Mouse (Mus musculus) heart, postnatal 0 days (tissue): ENCODE results near the gene Ccdc78. TPM values are rescaled to one million over a fixed set of nuclear protein-coding genes. Genes with fewer than 3 reads are reported as not detected.

Source experiments
- ATAC-seq: fragments of 200-750 bp; cut with Nextera tagmentation; 2 replicates; pipeline ENCODE4 v1.8.0; 2017; ENCODE audit warnings: low read depth, moderate number of reproducible peaks, moderate library complexity; ENCODE audit not compliant: insufficient read depth
- DNase-seq: peaks from one replicate; pipeline ENCODE4 v3.0.0-alpha.2; 2016; ENCODE audit warnings: low spot score
- H3K27ac ChIP-seq: fragments of 300-500 bp; sonication (generic); 2 replicates; pipeline ENCODE4 v1.5.1; 2014; ENCODE audit warnings: low read depth, mild to moderate bottlenecking
- H3K27me3 ChIP-seq: fragments of 300-500 bp; sonication (generic); 2 replicates; pipeline ENCODE4 v1.6.1; 2014; ENCODE audit warnings: low read length, mixed read lengths; ENCODE audit not compliant: control insufficient read depth, insufficient read depth
- H3K36me3 ChIP-seq: fragments of 300-500 bp; sonication (generic); replicated peaks from 2 replicates; pipeline ENCODE4 v1.6.1; 2014; ENCODE audit warnings: low read length, mixed read lengths; ENCODE audit not compliant: control insufficient read depth, insufficient read depth
- H3K4me1 ChIP-seq: fragments of 300-500 bp; sonication (generic); 2 replicates; pipeline ENCODE4 v1.6.1; 2014; ENCODE audit warnings: antibody characterized with exemption; ENCODE audit not compliant: control insufficient read depth, insufficient read depth
- H3K4me2 ChIP-seq: fragments of 300-500 bp; sonication (generic); 2 replicates; pipeline ENCODE4 v1.6.1; 2014; ENCODE audit warnings: low read depth, mild to moderate bottlenecking, low read length, moderate library complexity
- H3K4me3 ChIP-seq: fragments of 300-500 bp; sonication (generic); 2 replicates; pipeline ENCODE4 v1.5.1; 2014; ENCODE audit warnings: low read depth, low read length
- H3K9ac ChIP-seq: fragments of 300-500 bp; sonication (generic); replicated peaks from 2 replicates; pipeline ENCODE4 v1.6.1; 2014; ENCODE audit warnings: low read depth, low read length, mixed read lengths
- H3K9me3 ChIP-seq: fragments of 300-500 bp; sonication (generic); replicated peaks from 2 replicates; pipeline ENCODE4 v1.6.1; 2016; ENCODE audit warnings: low read length; ENCODE audit not compliant: control insufficient read depth
- CTCF ChIP-seq: IDR thresholded peaks from 2 replicates; pipeline ENCODE4 v1.5.1; 2016; ENCODE audit warnings: antibody characterized with exemption, control low read depth, low read depth
- EP300 ChIP-seq: IDR thresholded peaks from 2 replicates; pipeline ENCODE4 v1.6.1; 2016; ENCODE audit warnings: antibody characterized with exemption, low read depth
- WGBS: fragments of 180-500 bp; shearing (Covaris S2); extraction: QIAGEN DNeasy Blood & Tissue Kit; methylation state at CpG from one replicate; pipeline ENCODE4 v1.1.7; 2014; 5-methylcytosine and 5-hydroxymethylcytosine counted together
- polyA plus RNA-seq: library from polyadenylated mRNA; unstranded; fragments of >200 nt; fragmentation: Nextera tagmentation; extraction: Ambion mirVana; gene quantifications from 2 replicates; pipeline ENCODE4 v1.2.1, GENCODE M21; 2015
- total RNA-seq: library from RNA; depleted of rRNA; stranded (reverse); fragments of >200 nt; gene quantifications from 2 replicates; pipeline ENCODE4 v1.2.3, GENCODE M21; 2014; ENCODE audit warnings: low replicate concordance

Ccdc78 gene
- total and polyA plus RNA-seq, 2 experiments from 2014 or later, result 0.12 TPM; not detected in 1

DNA sequence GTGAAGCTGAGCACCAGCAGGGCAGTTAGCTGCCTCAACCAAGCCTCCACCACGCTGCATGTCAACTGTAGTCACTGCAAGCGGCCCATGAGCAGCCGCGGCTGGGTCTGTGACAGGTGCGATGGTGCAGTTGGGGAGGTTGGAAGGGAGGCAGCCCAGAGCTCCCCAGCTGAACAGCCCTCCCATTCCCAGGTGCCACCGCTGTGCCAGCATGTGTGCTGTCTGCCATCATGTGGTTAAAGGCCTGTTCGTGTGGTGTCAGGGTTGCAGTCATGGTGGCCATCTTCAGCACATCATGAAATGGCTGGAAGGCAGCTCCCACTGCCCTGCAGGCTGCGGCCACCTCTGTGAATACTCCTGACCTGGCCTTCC lies 41.8 kb downstream of the Ccdc78 start:
- no peaks in the 10 kb centered on the region for H3K27me3 ChIP-seq
- DNase-seq, result no peak
- WGBS, result 85% methylated on average over 8 of the region's 8 CpGs
- peak overlapping the region; percentile 87; the same call in 1 of the 2 replicates for H3K27ac ChIP-seq
- no peak for TF ChIP-seq CTCF
- no peak for TF ChIP-seq EP300
- peak overlapping the region; percentile 92 for H3K4me2 ChIP-seq
- H3K9ac ChIP-seq, result no peak overlapping the region
- H3K36me3 ChIP-seq, result peaks cover 33% of the 10 kb centered on the region
- H3K4me1 ChIP-seq, result peaks cover 37% of the 10 kb centered on the region
- no peak for ATAC-seq
- no peaks in the 10 kb centered on the region for H3K9me3 ChIP-seq
- peak overlapping the region; percentile 65 for H3K4me3 ChIP-seq

DNA sequence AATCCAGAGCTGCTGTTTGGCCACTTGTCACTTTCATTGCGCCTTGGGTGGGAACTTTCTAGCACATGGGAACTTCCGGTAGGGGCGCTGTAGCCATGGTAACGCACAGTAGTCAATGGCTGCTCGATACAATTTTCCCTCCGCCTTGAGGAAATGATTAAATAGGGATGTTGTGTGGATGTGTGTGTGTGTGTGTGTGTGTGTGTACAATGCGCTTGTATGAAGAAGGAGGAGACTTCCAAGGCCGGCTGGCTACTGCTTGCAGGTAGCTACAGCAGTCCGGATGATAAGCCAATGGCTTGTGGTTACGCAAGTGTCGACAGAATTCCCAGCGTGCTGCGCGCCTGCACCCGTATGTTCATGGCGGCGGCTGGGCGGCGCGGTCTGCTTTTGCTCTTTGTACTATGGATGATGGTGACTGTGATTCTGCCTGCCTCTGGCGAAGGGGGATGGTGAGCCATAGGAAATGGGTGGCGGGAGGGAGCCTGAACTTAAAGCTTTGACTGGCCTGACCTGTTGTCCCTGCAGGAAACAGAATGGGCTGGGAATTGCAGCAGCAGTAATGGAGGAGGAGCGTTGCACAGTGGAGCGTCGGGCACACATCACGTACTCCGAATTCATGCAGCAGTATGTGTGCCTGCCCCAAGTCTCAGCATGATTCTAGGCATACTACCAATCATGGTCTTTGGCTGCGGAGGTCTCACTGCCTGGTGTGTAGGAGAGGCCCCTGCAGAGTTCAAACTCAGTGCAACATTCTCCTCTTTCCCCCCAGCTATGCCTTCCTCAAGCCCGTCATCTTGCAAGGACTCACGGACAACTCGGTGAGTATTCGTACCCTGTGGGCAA lies 42.6 kb downstream of the Ccdc78 start, which contains the start of gene Jmjd8:
Jmjd8 (plus strand) TSS at position 156 of the 846 bp plus-strand sequence.
- H3K9me3 ChIP-seq, result no peaks in the 10 kb centered on the region
- ATAC-seq, result no peak
- peak within 1 kb of the TSS; percentile 87 for H3K27ac ChIP-seq
- H3K4me3 ChIP-seq, result peak within 1 kb of the TSS; percentile 65
- peak; percentile 85 for DNase-seq
- H3K27me3 ChIP-seq, result no peaks in the 10 kb centered on the region
- H3K9ac ChIP-seq, result peak within 1 kb of the TSS; percentile 77
- H3K4me1 ChIP-seq, result peaks cover 35% of the 10 kb centered on the region
- H3K4me2 ChIP-seq, result peak within 1 kb of the TSS; percentile 92
- TF ChIP-seq CTCF, result peak; percentile 30
- TF ChIP-seq EP300, result no peak
- H3K36me3 ChIP-seq, result peaks cover 33% of the 10 kb centered on the region
- 2% methylated on average over 32 of the region's 32 CpGs for WGBS

DNA sequence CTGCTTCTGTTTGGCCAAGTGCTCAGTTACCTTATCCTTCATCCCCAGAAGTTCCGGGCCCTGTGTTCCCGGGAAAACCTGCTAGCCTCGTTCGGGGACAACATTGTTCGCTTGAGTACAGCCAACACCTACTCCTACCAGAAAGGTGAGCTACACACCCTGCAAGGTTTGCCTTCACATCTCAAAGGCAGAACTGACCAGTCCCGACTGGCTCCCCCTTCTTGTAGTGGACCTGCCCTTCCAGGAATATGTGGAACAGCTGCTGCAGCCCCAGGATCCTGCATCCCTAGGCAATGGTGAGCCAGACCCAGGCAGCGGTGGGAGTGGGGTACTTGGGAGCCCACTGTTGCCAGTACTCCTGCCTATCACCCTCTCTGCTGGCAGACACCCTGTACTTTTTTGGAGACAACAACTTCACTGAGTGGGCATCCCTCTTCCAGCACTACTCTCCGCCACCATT lies 43.2 kb downstream of the Ccdc78 start:
- TF ChIP-seq CTCF (no peak), EP300 (no peak)
- Histone ChIP-seq H3K27me3 (no peaks in the 10 kb centered on the region), H3K4me3 (peak overlapping the region; percentile 65), H3K36me3 (peaks cover 33% of the 10 kb centered on the region), H3K4me2 (peak overlapping the region; percentile 92), H3K9ac (peak overlapping the region; percentile 77), H3K4me1 (peaks cover 33% of the 10 kb centered on the region), H3K27ac (peak overlapping the region; percentile 87), H3K9me3 (no peaks in the 10 kb centered on the region)
- DNase-seq (no peak), ATAC-seq (no peak)
- 30% methylated on average over 8 of the region's 8 CpGs for WGBS

DNA sequence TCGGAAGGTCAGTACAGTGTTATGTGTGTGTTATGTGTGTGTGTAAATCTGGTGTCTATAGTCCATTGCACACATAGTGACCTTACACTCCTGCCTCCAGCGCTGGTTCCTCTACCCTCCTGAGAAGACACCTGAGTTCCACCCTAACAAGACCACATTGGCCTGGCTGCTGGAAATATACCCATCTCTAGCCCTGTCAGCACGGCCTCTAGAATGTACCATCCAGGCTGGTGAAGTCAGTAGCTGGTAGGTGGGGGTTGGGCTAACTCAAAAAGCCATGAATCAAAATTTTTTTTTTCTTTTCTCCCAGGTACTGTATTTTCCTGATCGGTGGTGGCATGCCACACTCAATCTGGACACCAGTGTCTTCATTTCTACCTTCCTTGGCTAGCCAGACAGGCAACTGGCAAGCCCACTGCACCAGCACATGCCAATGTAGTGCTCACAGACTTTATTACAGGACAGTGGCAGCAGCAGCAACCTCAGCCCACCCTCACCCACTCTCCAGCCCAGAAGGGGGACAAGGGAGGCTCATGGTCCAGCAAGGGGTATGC lies 43.9 kb downstream of the Ccdc78 start:
- peaks cover 39% of the 10 kb centered on the region for H3K4me1 ChIP-seq
- no peak for DNase-seq
- H3K27ac ChIP-seq, result no peak overlapping the region
- H3K36me3 ChIP-seq, result peaks cover 33% of the 10 kb centered on the region
- no peak overlapping the region for H3K4me3 ChIP-seq
- H3K9ac ChIP-seq, result no peak overlapping the region
- TF ChIP-seq EP300 (no peak), CTCF (no peak)
- no peak overlapping the region for H3K4me2 ChIP-seq
- WGBS, result 74% methylated on average over 4 of the region's 4 CpGs
- H3K27me3 ChIP-seq, result no peaks in the 10 kb centered on the region
- ATAC-seq, result no peak
- no peaks in the 10 kb centered on the region for H3K9me3 ChIP-seq

DNA sequence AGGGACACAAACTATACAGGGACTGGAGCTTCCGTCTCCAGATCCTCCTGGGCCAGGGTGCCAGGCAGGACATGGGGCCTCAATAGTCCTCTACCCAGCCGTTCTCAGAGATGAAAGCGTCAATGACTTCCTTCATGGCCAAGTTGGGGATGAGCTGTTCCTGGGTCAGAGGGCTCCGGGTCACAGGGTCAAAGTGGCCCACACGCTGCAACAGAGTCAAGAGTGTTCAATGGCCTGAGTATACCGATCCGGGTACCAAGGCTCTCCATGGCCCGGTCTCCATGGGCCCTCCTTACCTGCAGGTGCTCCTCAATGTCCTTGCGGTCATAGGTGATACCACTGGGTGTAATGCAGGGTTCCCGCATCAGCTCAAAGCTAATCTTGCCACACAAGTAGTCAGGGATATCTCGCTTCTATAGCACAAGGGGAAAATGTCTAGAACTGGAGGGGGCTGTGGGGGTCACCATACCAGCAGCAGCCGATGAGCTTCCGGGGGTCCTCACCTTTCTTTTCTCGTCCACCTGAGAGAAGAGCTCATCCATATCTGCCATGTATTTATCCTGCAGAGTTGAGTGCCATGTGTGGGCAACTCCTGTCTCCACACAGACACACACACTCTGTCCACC lies 44.5 kb downstream of the Ccdc78 start:
- no peak for ATAC-seq
- H3K27ac ChIP-seq, result no peak overlapping the region
- H3K27me3 ChIP-seq, result no peaks in the 10 kb centered on the region
- peaks cover 40% of the 10 kb centered on the region for H3K4me1 ChIP-seq
- no peak overlapping the region for H3K9ac ChIP-seq
- peak overlapping the region; percentile 81; the same call in 1 of the 2 replicates for H3K4me2 ChIP-seq
- no peak for DNase-seq
- peaks cover 32% of the 10 kb centered on the region for H3K36me3 ChIP-seq
- no peak for TF ChIP-seq CTCF
- no peak for TF ChIP-seq EP300
- H3K4me3 ChIP-seq, result no peak overlapping the region
- H3K9me3 ChIP-seq, result no peaks in the 10 kb centered on the region
- 80% methylated on average over 14 of the region's 14 CpGs for WGBS
